Mouse (Mus musculus) gastrocnemius, postnatal 25 days (tissue): ENCODE measurements around the gene Sh2d1b1. TPM values are rescaled to one million over a fixed set of nuclear protein-coding genes. Genes with fewer than 3 reads are reported as not detected.
"Not testable (repeated sequence)": the region's sequence is repeated elsewhere in the genome, so short reads cannot be mapped to it uniquely, and the experiment has no call there.

ENCODE experiments used
- DNase-seq: peaks from one replicate; pipeline ENCODE4 v3.0.0; 2022
- long read RNA-seq, 2 experiments: library from polyadenylated mRNA; stranded (forward); transcript quantifications; one replicate each; pipeline ENCODE4 v2.0.0; 2021
- total RNA-seq, 2 experiments: library from RNA; stranded (reverse); gene quantifications; 1 replicate in 1 of 2; 2 replicates in 1 of 2; pipeline ENCODE4 v1.2.3; 2021

Gene Sh2d1b1
- total RNA-seq: not detected
- long read RNA-seq, experiment 1: 0 reads
- long read RNA-seq, experiment 2: 0 reads

DNA sequence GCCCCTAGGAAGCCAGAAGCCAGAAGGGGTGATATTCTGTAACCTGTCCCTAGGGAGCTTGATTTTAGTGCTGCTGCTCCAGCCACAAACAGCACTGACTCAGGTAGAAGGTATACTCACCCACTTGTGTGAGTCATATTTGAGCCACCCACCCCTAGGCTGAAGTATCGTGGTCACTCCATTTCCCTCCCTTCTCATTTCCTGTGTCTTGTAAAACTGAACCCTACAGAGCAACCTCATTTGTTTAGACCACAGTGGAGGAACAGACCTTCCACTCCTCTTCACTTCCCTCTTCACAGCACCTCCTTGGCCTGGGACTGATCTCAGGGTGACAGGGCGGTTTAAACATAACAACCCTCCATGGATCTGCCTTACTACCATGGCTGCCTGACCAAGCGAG, at the start of gene Sh2d1b1:
Gene Sh2d1b1, plus strand, starts transcription at position 305 of the 400 bp plus-strand sequence.
- DNase-seq: no peak

DNA sequence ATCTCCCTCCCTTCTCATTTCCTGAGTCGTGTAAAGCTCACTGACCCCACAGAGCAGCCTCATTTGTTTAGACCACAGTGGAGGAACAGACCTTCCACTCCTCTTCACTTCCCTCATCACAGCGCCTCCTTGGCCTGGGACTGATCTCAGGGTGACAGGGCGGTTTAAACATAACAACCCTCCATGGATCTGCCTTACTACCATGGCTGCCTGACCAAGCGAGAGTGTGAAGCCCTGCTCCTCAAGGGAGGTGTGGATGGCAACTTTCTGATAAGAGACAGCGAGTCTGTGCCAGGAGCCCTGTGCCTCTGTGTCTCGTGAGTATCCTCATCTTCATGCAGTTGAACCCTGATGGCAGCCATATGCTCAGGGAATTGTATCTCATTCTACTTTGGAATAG, 44.4 kb upstream of the Sh2d1b1 start, which contains the start of gene Sh2d1b2:
Gene Sh2d1b2, plus strand, starts transcription at position 62 of the 400 bp plus-strand sequence.
- not testable (repeated sequence) for DNase-seq

DNA sequence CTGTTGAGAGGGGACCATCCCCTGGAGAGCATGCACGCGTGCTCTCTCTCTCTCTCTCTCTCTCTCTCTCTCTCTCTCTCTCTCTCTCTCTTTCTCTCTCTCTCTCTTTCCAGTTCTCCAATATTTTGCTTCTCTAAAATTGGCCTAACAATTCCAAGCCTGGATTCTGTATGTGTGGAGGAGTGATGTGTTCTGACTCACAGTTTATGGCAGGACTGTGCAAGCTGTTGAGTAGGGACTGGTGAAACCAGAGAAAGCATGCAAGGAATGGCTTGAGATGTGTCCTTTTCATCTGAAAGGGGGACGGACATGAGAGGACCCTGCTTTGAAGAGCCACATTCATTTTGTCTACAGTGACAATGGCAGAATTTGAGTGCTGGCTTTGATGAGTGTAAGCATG, 32.1 kb upstream of the Sh2d1b1 start:
- DNase-seq: no peak

DNA sequence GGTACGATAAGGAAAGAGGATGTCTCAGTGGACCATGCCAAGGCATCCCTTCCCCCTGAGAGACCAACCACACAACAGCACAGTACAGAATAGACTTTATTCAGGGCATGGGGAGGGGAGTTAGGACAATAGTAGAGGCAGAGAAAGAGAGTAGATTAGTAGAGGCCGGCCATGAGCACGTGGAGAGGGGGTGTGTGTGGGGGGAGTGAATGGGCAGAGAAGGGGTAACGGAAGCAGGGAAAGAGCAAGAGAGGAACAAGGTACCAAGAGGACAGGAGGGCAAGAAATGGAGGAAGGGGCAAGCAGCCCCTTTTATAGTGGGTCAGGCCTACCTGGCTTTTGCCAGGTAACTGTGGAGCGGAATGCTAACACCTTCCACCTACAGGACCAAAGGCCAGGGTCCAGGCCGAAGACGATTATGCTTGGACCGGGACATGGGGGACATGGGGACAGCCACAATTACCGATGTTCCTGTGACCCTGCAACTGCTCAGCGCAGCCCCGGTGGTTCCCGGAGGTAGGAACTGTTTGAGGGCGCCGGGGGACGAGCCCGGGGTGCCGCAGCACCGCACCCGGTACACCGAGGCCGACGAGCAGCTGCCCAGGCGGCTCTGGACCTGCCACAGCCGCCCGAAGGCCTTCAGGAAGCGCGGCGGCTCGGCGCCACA, 22.1 kb upstream of the Sh2d1b1 start:
- DNase-seq: no peak

DNA sequence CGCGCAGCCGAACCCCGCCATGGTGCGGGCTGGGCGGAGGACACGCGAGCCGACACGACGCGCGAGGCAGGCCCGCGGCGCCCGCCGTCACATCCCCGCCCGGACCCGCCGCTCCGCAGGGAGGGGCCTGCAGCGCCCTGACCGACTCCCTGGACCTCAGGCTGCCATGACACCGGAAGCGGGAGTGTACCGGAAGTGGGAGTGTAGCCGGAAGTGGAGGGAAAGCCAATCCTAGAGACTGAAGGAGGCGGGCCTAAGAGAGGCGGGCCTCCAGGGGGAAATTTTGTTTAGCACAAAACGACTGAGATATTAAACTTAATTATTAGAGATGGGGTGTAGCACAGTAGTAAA, 21.6 kb upstream of the Sh2d1b1 start:
- peak; percentile 72 for DNase-seq

DNA sequence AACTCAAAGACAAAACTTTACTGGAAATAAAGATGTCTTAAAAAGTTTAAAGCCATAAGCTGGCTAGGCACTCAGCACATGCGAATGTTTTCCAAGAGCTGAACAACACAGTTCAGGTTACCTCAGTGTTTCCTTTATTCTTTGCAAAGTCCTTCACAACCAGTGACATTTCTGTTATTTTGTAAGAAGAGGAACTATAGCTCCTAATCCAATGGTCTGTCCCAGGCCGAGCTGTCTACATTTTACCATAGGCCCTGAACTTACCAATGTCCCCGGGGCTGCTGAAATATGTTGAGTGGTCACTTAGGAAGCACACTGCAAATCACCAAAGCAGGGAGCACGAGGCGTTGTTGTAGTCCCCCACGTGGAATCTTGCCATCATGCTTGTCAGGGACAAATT, 6.8 kb upstream of the Sh2d1b1 start:
- DNase-seq: no peak

DNA sequence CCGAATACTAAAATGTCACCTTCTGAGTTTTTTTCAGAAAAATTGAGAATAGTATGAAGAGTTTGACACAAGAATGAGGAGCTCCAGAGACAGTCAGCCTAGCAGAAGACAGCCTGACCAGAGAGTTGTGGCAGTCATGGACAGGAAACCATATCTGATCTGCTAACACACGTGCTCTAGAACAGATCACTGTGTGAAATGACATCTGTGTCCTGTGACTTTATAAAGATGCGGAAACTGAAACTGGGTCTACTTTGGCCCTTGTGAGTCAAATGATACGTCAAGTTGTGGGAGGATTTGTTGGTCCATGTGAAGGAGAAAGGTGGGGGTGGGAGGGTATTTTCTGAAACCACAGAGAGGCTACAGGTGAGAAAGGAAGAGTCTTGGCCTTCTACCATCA, 6.4 kb upstream of the Sh2d1b1 start:
- DNase-seq: no peak

DNA sequence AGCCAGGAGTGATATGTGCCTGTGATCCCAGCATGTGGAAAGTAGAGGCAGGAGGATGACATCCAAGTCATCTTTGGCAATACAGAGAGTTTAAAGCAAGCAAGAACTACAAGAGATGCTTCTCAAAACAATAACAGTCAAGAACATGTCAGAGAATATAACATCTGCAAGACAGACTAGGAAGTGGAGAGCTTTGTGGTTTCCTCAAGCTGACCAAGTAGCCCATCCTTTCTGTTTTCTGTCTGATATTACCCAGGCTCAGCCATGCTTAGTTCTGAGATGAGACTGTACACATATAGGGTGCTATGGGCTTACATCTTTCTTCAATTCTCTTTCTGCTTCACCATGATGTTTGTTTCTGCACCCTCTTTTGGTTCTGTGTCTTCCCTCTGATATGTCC, 3.9 kb upstream of the Sh2d1b1 start:
- DNase-seq: no peak

DNA sequence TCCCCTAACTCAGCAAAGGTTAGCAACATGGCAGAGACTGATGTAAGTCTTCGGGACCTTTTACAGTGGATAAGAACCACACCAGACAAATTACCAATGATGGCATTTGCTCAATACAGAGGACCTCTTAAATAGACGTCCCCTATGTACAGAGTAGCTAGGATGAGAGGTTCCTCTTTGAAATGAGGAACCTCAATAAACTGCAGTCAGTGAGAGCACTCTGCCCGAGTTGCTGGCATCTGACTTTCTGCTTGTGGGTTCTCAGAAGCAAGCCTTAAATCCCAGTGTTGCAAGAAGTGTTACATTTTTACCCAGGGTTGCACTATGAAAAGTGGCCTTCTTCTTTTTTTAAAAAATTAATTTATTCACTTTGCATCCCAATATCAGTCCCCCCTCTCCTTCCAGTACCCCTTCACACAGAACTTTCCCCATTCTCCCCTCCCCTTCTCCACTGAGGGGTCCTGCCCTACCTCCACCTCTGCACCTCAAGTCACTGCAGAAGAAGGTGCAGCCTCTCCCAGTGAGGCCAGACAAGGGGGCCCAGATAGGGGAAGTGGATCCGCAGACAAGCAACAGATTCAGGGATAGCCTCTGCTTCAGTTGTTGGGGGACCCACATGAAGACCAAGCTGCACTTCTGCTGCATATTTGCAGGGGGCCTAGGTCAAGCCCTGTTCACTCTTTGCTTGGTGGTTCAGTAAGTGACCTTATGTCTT, 5.5 kb downstream of the Sh2d1b1 start:
- no peak for DNase-seq

DNA sequence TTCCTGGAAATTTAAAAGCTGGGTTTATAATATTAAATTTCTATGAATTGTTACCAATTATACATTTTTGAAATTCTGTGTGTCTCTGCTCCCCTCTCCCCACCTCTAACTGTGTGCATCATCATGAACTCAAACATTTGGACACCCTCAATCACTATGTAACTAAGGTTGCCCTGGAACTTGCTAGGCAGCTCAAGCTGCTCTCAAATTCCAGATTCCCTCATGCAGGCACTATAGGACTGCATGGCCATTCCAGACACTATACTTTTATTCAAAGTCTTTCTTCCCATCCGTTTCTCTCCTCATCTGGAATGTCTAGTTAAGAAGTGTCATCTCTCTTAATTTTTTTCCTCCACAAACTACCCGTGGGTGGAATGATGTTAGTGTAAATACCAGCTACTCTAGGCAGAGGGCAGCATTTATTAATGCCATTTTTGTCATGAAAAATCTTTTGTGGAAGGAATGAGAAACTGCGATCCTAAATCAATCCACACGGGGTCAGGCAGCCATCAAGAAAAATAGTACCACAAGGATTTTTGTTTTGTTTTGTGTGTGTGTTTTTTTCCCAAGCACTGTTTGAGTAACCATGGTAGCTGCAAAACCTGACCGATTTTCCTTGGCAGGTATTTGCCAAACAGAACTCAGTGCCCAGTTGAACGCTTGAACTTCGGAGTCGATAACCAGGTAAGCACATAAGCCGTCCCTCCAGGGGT, 15.3 kb downstream of the Sh2d1b1 start:
- no peak for DNase-seq

DNA sequence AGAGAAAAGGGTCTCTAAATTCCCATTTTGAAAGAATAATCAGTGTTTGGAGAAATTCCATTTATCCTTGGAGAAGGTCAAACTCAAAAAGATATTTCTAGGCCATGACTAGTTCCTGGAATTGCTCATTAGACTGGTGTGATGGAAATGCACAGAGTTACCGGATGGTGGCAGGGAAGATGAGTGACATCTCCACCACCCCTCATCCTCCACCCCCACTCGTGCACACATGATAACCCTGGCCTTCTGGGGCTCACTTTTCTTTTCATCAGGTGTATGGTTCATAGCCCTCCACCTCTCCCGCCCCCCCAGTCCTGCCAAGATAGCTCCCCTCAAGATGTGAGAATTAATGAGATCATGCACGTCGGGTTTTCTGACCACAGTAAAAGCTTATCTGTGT, 16.1 kb downstream of the Sh2d1b1 start:
- no peak for DNase-seq

DNA sequence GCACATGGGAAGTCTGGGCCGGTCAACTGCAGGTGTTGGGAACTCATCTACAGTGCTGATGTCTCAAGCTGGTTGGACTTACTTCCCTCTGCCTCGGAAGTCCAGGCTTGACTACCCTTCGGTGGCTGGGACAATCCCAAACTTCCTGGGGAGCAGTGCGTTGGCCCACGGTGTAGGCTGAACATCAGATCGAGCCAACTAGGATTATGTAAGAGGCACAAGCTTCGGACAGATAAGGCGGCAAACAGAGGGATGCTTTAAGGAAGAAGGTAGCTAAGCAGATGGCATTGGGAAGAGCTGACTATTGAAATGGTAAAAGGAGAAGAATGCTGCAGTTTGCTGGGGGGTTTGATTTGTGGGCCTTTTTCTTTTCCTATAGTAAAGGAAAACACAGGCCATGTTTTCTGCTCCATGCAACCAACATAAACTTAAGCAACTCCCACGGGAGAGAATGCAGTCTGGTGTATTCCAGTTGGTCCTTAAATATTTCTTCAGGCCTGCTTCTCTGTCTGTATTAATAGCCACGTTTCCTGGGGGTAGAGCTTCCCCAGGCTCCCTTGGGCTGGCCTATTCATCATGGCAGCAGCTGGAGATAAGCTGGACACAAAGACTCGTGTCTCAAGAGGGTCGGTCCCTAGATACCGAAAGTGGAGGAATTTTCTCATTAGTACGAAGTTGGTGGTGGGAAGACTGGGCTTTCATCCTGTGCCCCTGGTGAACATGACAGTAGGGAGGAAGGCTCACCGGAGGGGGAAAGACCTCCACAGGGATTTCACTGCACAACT, 17.9 kb downstream of the Sh2d1b1 start:
- no peak for DNase-seq

DNA sequence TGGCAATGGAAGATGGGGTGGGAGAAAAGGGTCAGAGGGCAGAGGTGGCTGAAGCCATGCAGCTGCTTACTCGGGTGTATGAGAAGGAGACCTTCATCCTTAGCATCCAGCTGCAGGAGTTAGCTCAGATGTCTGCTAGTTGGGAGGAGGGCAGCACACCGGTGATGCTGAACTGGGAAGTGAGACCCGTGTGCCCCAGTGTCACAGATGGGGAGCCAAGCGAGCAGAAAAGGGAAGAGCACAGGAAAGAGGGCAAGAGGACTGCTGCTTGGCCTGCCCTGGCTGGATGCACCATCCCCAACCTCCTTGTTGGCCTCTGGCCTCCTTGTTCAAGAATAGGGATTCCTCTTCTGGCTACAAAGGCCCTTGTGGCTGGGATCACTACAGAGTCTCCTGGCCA, 22.4 kb downstream of the Sh2d1b1 start:
- no peak for DNase-seq

DNA sequence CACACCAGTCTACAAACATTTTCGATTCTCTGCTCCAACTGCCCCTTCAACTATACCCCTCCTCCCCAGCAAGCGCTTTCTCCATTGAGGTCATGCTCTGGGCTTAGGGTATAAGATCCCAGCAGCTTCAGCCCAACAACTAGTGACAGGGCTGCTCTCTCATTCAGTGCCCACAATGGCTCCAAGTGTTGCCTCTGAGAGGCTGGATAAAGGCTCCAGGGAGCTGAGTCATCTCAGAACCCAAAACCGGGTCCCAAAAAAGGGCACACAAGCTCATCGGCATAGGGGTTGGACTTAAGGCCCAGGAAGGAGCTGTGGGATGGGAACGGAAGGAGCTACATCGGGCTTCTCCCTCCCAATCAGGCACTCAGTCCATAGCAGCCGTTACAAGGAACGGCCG, 24.6 kb downstream of the Sh2d1b1 start:
- DNase-seq: no peak

DNA sequence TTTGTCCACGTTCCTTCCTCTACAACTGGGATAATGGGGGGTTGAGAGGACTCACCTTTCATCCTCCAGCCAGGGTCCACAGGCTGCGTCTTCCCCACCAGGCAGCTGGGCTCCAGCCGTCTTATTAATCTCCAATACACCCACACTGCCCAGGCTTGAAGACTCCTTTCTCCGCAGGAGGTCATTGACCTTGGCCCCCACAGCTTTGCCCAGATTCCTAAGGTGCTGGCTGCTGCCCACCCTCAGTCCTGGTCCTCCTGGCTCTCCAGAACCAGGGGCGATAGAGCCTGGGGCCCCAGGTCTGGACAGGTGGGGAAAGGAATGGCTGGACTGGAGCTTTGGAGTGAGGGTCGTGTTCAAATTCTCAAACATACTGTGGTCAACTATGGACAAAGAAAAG, 25.3 kb downstream of the Sh2d1b1 start:
- no peak for DNase-seq

DNA sequence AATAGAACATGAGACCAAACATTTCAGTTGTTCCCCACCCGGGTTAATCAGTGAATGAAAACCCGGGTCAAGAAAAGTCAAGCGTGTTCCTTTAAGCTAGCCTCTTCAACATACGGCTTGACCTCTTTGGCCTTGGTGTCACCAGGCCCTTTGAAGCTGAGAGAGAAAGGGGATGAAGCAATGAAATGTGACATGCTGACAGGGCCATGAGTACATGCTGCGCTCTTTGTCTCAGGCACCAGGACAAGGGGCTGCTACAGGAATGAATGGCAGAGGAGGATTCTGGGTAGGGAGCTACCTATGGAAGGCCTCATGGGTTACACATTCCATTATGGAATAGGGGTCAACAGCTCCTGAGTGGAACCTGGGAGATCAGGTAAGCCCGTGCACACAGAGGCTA, 26.0 kb downstream of the Sh2d1b1 start:
- DNase-seq: no peak

DNA sequence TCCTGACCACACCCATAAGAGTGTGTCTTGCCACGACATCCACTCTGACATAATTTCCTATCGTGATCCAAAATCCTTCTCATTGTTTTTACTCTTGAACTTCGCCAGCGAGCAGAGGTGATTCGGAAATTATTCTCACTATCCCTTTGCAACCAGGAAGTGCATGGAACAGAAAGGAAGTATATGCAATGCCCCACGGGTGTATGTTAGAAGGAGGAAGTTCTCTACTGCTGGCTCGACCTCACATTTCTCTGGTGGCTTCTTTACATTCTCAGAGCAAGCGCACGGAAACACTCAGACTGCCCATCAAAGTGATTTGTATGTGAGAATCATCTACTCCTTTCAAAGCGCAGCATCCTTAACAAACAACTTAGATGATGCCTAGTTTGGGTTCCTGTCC, 27.9 kb downstream of the Sh2d1b1 start:
- no peak for DNase-seq

DNA sequence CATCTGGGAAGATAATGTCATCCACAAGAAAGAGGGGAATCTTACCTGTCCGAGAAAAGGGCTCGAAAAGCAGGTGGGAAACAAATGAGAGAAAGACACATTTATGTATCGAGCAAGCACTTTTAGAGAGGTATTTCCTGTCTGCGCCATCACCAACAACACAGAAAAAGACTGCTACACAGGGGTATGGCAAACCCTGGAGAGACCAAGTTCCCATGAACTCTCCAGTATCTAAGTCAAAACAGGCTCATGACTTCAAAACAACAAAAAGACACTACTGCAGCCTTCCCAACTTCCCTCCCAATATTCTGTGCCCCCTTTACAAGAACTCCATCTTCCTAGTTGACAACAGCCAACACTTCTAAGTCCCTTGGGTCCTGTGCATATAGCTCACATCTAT, 29.1 kb downstream of the Sh2d1b1 start, which contains the start of gene Gm7694:
Gene Gm7694, minus strand, starts transcription at position 101 of the 400 bp plus-strand sequence.
- DNase-seq: no peak

DNA sequence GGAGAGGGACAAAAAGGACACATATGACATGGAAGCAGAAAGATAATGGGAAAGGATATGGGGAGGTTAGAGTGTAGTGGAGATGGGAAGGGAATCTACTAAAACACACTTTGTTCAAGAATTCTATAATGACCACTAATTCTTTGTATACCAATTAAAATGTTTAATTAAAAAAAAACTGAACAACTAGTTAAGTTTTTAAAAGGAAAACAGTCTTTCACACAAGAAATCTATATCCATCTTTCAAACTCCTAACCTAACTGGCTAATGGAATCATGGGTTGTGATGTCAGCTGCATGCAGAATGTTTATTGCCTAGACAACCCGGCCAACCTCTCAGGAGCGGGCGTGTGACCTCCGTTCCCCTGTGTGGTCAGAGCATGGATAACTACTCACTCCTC, 31.4 kb downstream of the Sh2d1b1 start, which contains the start of gene Spata46:
Gene Spata46, plus strand, starts transcription at position 301 of the 400 bp plus-strand sequence.
- no peak for DNase-seq

DNA sequence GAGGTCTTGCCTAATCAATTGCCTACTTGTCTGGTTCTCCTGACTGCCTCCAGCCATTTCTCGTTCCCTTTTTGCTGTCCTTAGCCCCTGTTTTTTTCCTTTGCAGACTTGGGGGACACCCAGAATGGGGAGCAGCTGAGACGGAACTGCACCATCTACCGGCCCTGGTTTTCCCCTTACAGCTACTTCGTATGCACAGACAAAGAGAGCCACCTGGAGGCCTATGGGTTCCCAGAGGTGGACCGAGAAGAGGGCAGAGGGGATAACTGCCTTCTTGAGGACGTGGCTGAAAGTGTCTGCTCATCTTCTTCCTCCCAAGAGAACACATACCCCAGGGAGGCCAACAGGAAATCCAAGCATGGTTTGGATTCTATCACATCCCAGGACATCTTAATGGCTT, 34.3 kb downstream of the Sh2d1b1 start:
- no peak for DNase-seq

DNA sequence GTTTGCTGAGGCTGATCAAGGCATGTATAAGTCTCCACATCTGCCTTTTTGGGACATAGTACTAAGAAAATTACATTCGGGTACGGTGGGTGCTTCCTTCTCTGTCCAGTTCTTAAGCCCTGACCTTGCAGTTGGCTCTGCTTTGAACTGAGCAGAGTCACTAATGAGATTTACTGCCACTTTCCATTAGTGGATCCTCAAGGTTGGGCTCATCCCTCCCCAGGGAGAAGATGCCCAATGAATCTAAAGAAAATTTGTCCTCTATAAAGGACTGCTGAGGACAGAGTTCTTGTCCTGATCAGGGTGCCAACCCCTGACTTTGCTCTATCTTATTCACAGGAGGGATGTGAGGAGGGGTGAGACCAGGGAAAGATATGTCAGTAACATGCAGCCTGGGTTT, 44.9 kb downstream of the Sh2d1b1 start:
- DNase-seq: no peak

DNA sequence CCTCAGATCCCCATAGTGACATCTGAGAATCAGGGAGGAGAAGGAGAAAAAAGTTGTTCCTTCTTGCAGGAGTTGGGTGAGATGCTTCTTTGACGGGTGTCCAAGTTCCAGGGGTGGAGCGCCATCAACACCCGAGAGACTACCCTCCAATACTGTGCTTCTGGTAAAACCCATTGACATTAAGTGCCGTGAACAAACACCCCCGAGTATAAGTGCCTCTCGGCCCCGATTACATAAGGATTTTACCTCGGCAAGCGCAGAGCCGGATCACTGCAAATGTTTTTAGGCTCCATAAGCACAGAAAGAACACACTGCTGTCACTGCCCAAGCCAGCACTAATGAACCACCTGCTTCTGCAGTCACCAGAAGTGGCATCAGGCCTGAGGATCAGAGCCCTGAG, 45.9 kb downstream of the Sh2d1b1 start:
- no peak for DNase-seq
